Mouse (Mus musculus): ENCODE data around the gene Blvrb. TPM values are rescaled to one million over a fixed set of nuclear protein-coding genes. Genes with fewer than 3 reads are reported as not detected.

The Blvrb gene
- 87.9 and 102 TPM in 2 replicates for polyA plus RNA-seq (2012; rRNA removed; ENCODE audit: low replicate concordance)

GRCm38 (mm10) chr7:27447419-27448286, at the start of gene Blvrb, which contains the start of gene Sptbn4:
TSS of gene Blvrb (plus strand) at chr7:27447978.
TSS of gene Sptbn4 (minus strand) at chr7:27447686.

GRCm38 (mm10) chr7:27473156-27473834, 25.5 kb downstream of the Blvrb start, which contains the start of gene Sertad3:
TSS of gene Sertad3 (plus strand) at chr7:27473768.

GRCm38 (mm10) chr7:27486770-27487697, 39.3 kb downstream of the Blvrb start, which contains the start of gene Sertad1:
TSS of gene Sertad1 (plus strand) at chr7:27486910.

GRCm38 (mm10) chr7:27499036-27499435, 51.3 kb downstream of the Blvrb start, which contains the start of gene Prx:
TSS of gene Prx (plus strand) at chr7:27499324.

Other genes with a start within 250 kb of the Blvrb start
- 15.1 and 25.8 TPM in 2 replicates for gene Itpkc, start 219.3 kb upstream of the Blvrb start, polyA plus RNA-seq (2012; rRNA removed; ENCODE audit: low replicate concordance)
- gene Coq8b, start 215.0 kb upstream of the Blvrb start, polyA plus RNA-seq (2012; rRNA removed; ENCODE audit: low replicate concordance): 46.2 and 78.2 TPM in 2 replicates
- 10.6 and 11.3 TPM in 2 replicates for gene Numbl, start 189.5 kb upstream of the Blvrb start, polyA plus RNA-seq (2012; rRNA removed; ENCODE audit: low replicate concordance)
- gene Ltbp4, start 110.3 kb upstream of the Blvrb start, polyA plus RNA-seq (2012; rRNA removed; ENCODE audit: low replicate concordance): 133 and 135 TPM in 2 replicates
- gene Shkbp1, start 92.0 kb upstream of the Blvrb start, polyA plus RNA-seq (2012; rRNA removed; ENCODE audit: low replicate concordance): 102 and 115 TPM in 2 replicates
- not detected in 2 replicates for gene Gm20479, start 90.6 kb upstream of the Blvrb start, polyA plus RNA-seq (2012; rRNA removed; ENCODE audit: low replicate concordance)
- gene Sptbn4, start 292 bp upstream of the Blvrb start, polyA plus RNA-seq (2012; rRNA removed; ENCODE audit: low replicate concordance): 0.30 and 0.39 TPM in 2 replicates
- 14.9 and 16.7 TPM in 2 replicates for gene Sertad3, start 25.8 kb downstream of the Blvrb start, polyA plus RNA-seq (2012; rRNA removed; ENCODE audit: low replicate concordance)
- gene Sertad1, start 38.9 kb downstream of the Blvrb start, polyA plus RNA-seq (2012; rRNA removed; ENCODE audit: low replicate concordance): 41.7 and 97.4 TPM in 2 replicates
- gene Prx, start 51.3 kb downstream of the Blvrb start, polyA plus RNA-seq (2012; rRNA removed; ENCODE audit: low replicate concordance): 0.41 and 0.70 TPM in 2 replicates
- gene Hipk4, start 75.3 kb downstream of the Blvrb start, polyA plus RNA-seq (2012; rRNA removed; ENCODE audit: low replicate concordance): 0.76 and 0.79 TPM in 2 replicates
- 64.8 and 71.2 TPM in 2 replicates for gene Pld3, start 105.2 kb downstream of the Blvrb start, polyA plus RNA-seq (2012; rRNA removed; ENCODE audit: low replicate concordance)
- gene 2310022A10Rik, start 105.3 kb downstream of the Blvrb start, polyA plus RNA-seq (2012; rRNA removed; ENCODE audit: low replicate concordance): 15.7 and 19.1 TPM in 2 replicates
- gene Akt2, start 143.6 kb downstream of the Blvrb start, polyA plus RNA-seq (2012; rRNA removed; ENCODE audit: low replicate concordance): 27.6 and 31.4 TPM in 2 replicates
- 0.51 and 0.71 TPM in 2 replicates for gene Ttc9b, start 205.9 kb downstream of the Blvrb start, polyA plus RNA-seq (2012; rRNA removed; ENCODE audit: low replicate concordance)
- gene Map3k10, start 226.6 kb downstream of the Blvrb start, polyA plus RNA-seq (2012; rRNA removed; ENCODE audit: low replicate concordance): 20.3 and 23.1 TPM in 2 replicates
- not detected in 2 replicates for gene Zfp607b, start 241.4 kb downstream of the Blvrb start, polyA plus RNA-seq (2012; rRNA removed; ENCODE audit: low replicate concordance)

All from duodenum, adult 2 months (tissue).